Mouse (Mus musculus): ENCODE measurements around the gene Supt3.

Gene Supt3

GRCm38 (mm10) chr17:44782366-44782765, 5.4 kb downstream of the Supt3 start:
- no peak for DNase-seq (ENCODE audit: low spot score)

- DNase-seq (ENCODE audit: low spot score), result no peak
Observed at GRCm38 (mm10) chr17:44783143-44783542, 6.2 kb downstream of the Supt3 start.

- no peak for DNase-seq (ENCODE audit: low spot score)
Observed at GRCm38 (mm10) chr17:44788982-44789747, 12.2 kb downstream of the Supt3 start.

DNA sequence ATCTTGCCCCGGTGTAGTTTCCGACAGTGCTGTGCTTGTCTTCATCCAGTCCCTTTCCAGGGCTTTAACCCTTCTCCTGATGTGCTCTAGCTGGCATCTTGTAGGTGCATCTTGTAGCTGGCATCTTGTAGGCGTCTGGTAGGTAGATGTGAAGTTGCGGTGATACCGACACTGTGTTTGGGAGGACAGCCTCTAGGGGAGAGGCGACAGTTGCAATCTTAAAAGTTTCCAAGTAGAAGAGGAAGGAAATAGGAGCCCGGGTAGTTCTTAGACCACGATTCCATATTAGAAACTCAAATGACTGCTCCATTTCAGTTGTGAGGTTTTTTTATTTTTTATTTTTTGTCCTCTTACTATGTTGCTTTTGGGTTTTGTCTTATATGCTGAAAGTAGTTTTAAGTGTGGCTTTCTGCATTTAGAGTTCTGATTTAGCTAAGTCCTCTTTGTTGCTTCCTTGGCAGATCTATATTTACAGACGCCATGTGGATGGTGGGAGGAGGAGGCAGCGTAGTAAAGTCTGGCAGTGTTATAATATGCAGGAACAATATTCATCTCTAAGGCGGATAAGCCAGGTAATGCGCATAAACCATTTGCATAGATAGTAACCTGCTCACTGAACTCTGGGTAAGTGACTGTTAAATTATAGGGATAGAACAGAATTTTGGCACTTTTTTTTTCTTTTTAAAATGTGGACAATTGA, 15.4 kb downstream of the Supt3 start:
- no peak for DNase-seq (ENCODE audit: low spot score)

- DNase-seq (ENCODE audit: low spot score), result no peak
Observed at GRCm38 (mm10) chr17:44797331-44797730, 20.4 kb downstream of the Supt3 start.

GRCm38 (mm10) chr17:44807031-44807430, 30.1 kb downstream of the Supt3 start:
- DNase-seq (ENCODE audit: low spot score), result no peak

- no peak for DNase-seq (ENCODE audit: low spot score)
Observed at GRCm38 (mm10) chr17:44814508-44815175, 37.7 kb downstream of the Supt3 start, which contains the start of gene Runx2. Gene Runx2 (minus strand): TSS chr17:44814797.

DNA sequence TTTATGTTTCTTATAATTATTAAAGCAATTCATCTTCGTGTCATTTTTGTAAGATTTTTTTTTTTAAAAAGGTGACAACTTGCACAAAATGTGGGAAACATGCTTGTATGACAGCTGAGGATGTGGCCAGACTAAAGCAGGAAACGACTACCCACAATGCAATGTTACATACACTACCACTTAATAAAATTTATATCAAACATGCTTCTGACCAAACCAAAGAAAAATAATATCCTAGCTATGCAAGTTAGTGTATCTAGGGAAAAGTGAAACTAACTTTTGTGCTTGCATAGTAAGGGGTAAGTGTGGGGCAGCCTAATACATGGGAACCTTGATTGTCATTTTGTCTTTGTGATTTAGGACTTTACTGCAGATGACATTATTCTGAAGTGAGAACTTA, 41.9 kb downstream of the Supt3 start:
- no peak for DNase-seq (ENCODE audit: low spot score)

GRCm38 (mm10) chr17:44819816-44820215, 42.9 kb downstream of the Supt3 start:
- no peak for DNase-seq (ENCODE audit: low spot score)

DNA sequence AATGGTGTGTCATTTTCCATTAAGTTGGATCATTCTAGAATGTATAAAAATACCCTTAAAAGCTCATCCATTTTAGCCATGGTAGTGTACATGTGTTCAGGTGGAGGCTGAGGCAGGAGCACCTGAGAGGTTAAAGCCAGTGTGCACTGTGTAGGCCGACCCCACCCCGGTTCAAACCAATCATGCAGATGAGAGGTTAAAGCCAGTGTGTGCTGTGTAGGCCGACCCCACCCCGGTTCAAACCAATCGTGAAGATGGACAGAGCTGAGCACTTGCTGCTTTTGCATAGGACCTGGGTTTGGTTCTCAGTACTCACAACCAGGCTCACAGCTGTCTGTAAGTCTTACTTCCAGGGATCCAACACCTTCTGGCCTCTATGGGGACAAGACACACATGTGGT, 45.0 kb downstream of the Supt3 start:
- no peak for DNase-seq (ENCODE audit: low spot score)

DNA sequence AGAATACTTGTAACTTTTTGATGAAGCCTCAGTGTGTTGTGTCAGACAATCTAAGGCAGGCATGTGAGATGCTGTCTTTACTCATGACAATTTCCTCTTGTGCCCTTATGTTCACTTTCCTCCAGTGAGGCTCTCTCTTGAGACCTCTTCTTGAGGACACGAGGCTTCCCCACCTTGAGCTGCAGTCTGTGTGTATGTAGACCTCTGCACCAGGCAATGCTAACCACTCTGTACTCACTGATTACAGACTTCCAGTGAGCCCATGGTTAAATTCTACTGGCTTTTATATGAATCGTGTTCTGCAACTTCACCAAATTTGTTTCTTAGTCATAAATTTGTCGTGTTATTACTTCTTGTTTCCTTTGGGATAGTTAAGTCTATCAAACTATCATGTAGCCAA, 50.2 kb downstream of the Supt3 start:
- DNase-seq (ENCODE audit: low spot score), result no peak

DNA sequence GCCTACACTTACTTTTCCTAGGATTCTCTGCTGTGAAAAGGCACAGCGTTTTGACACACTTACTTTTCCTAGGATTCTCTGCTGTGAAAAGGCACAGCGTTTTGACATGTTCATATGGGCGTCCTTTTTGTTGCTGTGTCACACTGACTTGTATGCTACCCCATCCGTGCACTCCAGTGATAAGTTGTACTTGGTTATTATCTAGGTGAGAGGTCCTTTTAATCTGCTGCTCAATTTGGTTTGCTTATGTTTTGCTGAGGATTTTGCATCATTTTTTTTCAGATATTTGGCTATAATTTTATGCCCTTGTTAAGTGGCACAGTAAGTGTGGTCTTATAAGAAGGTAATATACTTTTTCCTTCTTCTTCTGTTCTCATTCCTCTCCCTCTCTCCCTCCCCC, 51.0 kb downstream of the Supt3 start:
- DNase-seq (ENCODE audit: low spot score), result no peak

DNA sequence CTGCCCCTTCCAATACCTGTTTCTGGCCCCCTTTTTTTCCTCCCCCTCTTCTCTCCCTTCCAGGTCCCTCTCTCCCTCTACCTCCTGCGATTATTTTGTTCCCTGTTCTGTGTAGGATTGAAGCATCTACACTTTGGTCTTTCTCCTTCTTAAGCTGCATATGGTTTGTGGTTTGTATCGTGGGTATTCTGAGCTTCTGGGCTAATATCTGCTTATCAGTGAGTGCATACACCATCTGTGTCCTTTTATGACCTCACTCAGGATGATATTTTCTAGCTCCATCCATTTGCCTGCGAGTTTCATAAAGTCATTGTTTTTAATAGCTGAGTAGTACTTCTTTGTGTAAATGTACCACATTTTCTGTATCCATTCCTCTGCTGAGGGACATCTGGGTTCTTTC, 52.6 kb downstream of the Supt3 start:
- no peak for DNase-seq (ENCODE audit: low spot score)

DNA sequence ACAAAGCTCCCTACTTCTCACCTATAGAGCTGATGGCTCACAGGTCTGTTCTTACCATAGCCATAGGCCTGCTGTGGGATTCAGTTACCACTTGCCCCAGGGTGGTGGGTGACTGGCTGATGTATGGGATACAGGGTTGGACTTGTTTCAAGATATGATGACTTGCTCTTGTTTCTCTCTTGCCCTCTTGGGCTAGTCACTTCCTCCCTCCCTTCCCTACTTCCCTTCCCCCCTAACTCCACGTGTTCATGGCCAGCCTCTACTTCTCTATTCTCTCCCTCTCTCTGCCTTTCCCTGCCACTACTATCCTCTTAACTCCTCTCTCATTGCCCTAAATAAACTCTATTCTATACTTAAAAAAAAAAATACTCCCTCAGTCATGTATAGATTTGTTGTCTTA, 54.2 kb downstream of the Supt3 start:
- DNase-seq (ENCODE audit: low spot score), result no peak

DNA sequence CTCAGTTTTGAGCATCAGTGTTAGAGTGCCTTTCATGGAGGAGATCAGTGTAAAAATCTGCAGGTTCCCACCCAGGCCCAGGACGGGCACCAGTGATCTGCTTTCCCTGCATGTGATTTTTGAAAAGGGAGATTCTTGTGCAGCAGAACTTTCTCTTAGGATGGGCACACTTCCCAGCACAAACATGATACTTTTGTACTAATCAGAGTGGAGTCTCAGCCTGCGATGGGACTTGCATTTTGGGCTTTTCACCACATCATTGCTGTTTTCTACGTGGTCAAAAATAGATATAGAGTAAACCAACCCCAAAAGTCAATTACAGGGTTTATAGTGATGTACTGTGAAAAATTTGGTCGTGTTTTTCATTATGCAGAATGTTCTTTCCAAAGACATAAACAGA, 65.2 kb downstream of the Supt3 start:
- no peak for DNase-seq (ENCODE audit: low spot score)

DNA sequence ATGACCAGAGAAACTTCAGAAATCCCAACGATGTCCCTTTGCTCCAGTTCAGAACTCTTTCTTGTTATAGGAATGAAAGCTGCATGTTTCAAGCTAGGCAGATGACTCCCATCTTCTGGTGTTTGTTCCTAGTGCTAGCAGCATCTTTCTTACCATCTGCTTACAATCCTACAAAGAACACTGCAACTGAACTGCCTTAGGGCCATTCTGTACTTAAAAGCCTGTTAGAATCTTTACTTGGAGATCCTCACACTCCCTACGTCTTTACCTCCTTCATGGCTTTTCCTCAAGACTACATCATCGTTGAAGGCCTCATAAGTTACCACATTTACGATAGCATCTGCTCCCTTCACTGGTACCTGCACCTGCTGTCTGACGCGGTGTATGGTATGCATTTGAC, 86.2 kb downstream of the Supt3 start:
- no peak for DNase-seq (ENCODE audit: low spot score)

DNA sequence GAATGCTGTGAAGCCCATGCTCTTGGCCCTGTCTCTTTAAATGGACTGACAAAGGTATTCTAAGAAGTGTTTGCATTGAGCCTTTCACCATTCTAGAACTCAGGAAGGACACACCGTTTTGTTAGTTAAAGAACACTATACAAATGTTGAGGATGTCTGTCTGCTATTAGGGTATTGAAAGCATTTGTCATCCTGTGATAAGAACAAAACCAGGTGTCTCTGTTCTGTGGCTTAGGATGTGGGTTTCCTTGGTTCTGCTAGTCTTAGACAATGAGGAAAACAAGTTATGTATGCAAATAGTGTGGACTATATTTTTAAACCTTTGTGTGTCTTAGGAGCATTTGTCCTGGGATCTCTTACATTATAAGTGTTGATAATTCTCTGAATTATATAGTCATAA, 116.6 kb downstream of the Supt3 start:
- no peak for DNase-seq (ENCODE audit: low spot score)

GRCm38 (mm10) chr17:44943536-44944090, 166.7 kb downstream of the Supt3 start:
- no peak for DNase-seq (ENCODE audit: low spot score)

DNA sequence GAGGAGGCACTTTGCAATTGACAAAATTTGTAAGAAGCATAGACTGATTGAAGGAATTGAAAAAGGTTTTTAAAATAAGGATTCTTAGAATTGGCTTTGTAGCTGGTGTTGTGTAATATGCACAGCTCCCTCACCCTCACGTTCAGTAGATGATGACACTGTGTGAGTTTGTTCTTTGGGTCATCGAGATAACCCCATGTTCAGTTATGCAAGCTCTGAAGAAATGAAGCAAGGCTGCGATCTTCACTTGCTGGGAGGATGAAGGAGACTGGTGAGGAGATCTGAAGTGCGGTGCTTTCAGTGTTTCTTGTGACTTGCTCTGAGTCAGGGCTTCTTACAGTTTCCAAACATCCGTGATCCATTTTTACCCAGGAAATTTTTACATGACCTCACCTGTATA, 168.4 kb downstream of the Supt3 start:
- DNase-seq (ENCODE audit: low spot score), result no peak

GRCm38 (mm10) chr17:44948321-44948720, 171.4 kb downstream of the Supt3 start:
- no peak for DNase-seq (ENCODE audit: low spot score)

- no peak for DNase-seq (ENCODE audit: low spot score)
Observed at GRCm38 (mm10) chr17:44956671-44957070, 179.7 kb downstream of the Supt3 start.

DNA sequence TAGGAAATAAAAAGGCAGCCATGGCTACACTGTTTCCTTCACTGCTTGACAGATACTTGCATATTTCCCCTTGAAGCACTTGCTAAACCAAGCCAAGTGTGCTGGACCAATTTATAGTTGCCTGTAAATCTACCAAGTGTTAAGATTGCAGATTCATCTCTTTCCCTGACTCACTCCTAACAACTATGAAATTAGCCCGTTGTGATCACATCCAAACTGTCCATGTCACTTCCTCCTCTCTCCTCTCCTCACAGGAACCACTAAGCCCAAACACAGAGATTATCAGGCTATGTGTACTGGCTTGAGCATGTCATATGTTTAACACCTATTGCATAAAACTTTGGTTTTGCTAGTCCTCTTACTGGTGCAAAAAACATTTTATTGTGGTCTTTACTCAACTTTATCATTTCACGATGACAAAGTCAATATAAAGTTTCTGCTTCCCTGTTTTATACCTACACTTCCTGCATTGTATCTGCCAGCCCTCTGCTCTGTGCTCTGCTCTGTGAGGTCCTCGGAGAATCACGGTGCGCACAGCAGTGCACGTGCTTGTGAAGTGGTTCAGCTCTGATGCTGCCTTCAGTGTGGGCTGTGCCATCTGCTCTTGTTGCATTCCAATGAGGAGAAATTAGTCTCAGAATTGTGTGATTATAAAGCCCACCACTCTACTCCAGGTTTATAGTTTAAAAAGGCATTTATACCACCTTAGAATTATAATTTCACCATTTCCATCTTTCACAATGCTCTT, 186.3 kb downstream of the Supt3 start:
- no peak for DNase-seq (ENCODE audit: low spot score)
